Mouse (Mus musculus): ENCODE results near the gene Pde6b. TPM values are rescaled to one million over a fixed set of nuclear protein-coding genes. Genes with fewer than 3 reads are reported as not detected.

The Pde6b gene
- not detected in 2 replicates for total RNA-seq (2014; fragmentation: Nextera tagmentation)
- not detected in 2 replicates for total RNA-seq (2017)

DNA sequence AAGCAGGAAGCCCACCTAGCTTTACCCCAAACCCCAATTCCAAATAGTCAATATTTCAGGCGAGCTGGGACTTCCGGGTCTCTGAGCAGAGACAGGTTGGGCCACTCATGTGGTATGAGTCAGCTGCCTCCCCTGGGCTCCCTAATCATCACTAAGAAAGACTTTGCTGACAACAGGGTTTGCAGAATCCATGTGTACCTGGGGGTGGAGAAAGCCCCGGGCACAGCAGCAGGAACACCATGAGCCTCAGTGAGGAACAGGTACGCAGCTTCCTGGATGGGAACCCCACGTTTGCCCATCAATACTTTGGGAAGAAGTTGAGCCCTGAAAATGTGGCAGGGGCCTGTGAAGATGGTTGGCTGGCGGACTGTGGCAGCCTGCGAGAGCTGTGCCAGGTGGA lies at the start of gene Pde6b:
TSS of gene Pde6b (plus strand) at position 191 of the 400 bp plus-strand sequence.
- no peak for ATAC-seq (replicated peaks; ENCODE audit: poor library complexity, severe bottlenecking)

DNA sequence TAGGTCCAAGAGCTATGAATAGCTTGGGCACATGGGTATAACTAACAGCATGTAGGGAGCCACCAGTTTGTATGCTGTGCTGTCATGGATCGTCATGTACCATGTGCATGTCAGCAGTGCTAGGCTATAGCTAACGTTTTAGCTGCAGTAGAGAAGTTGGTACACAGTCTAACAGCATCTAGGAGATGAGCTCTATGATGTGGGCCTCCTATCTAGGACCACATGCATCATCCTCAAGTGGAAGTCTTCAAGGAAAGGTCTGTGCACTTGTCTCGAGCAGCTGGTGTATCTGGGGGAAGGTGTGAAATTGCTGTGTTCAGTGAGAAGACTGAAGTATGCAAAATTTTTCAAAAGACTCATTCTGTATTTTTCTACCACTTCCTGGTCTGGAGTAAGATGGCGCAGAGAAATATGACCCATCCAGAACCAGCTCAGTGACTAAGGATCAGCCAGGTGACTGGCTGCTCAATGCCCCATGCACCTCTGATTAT lies 44.5 kb upstream of the Pde6b start:
- no peak for ATAC-seq (replicated peaks; ENCODE audit: poor library complexity, severe bottlenecking)

DNA sequence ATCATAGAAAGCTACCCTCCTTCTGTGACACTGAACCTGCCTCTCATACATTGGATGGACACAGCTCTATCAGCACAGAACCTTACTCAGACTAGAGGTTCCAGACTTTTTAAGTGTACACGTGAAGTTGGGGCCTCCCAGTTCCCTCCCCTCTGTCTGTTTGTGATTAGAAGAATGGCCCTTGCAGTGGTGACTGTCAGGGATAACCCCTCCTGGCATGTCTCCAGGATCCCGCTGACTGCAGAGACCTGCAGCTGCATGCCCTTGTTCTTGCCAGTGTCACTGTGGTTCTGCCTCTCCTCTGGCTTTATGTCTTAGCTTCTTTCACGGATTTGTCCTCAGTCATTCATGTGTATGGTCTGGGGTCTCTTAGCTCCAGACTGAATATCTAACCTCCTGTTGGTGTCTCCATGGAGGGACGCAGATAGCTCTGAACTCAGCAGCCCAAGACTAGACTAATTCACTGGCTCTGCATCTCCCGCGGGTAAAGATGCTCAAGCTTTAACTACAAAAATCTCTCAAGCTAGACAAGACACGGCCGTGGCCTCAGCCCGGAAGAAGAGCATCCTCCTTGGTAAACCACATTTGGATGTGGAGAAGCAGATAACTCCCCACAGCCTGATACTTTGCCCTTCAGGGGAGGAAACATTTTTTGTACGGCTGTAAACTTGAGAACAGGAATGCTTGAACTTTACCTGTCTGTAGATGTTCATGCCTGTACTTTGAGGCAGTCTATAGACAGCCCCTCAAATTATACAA lies 42.7 kb upstream of the Pde6b start:
- no peak for ATAC-seq (replicated peaks; ENCODE audit: poor library complexity, severe bottlenecking)

DNA sequence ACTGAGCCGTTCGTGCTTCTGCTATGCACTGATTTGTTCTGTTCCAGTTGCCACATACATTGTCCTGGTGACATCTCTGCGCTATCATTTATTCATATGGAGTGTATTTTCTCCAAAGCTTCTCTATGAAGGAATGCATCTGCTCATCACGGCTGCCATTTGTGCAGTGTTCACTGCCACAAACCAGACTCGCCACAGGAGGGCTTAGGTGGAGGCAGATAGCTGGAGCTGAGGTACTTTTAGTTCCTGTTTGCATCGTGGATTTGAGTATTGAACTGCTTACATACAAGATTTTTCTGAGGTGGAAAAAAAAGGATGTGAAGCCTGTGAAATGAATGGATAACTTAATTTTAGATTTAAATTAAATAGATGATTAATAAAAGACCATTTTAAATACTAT lies 40.3 kb upstream of the Pde6b start:
- no peak for ATAC-seq (replicated peaks; ENCODE audit: poor library complexity, severe bottlenecking)

DNA sequence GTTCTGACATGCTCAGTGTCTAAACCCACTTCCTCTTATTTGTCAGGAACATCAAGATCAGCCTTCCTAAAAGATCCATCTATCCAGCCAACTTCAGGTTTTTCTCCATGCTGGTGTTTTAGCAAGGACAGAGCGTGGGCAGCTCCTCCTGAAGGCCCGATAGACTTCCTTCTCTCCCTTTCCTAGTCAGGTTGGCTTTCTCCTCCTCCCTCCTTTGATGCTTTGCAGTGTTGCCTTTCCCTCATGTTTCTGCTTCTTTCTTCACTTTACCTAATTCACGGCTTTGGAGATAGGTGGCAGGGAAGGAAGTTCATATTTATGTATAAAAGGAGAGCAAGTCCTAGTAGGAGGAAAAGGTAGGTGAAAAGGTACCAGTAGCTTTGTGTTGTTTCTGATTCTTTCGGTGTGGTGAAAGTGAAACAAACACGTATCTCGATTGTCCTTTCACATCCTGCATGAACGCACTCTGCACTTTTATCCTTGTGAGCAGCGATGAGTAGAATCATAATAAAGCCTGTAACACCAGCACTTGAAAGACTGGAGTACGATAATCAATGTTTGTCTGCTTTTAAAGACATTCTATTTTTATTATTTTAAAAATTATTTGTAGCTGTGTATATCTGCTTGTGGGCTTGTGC lies 38.6 kb upstream of the Pde6b start:
- ATAC-seq (replicated peaks; ENCODE audit: poor library complexity, severe bottlenecking): no peak

DNA sequence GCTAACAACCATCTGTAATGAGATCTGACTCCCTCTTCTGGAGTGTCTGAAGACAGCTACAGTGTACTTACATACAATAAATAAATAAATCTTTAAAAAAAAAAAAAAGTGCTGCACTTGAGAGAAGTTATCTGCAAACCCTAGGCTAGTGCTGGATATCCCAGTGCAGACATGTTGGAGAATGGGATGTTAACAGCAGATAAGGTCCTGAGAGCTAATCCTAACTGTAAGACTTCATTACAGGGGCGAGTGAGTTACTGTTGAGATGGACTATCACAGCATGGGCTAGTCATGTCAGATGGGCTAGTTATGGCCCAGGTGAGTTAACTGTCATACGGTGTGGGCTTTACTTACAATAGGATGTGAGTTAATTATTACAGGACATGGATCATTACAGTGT lies 34.1 kb upstream of the Pde6b start:
- ATAC-seq (replicated peaks; ENCODE audit: poor library complexity, severe bottlenecking): no peak

DNA sequence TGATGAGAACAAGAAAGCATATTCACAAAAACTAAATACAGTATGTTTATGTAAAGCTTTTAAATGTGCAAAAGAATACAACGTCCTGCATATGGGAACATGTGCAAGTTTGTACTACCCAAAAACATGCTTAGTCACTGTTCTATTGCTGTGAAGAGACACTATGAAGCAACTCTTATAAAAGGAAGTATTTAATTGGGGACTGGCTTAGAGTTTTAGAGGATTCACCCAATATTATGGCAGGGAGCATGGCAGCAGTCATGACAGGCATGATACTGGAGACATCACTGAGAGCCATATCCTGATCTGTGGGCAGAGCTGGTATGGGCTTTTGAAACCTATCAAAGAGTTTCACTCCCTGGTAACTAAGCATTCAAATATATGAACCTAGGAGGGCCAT lies 30.3 kb upstream of the Pde6b start:
- peak; percentile 66 for ATAC-seq (replicated peaks; ENCODE audit: poor library complexity, severe bottlenecking)

DNA sequence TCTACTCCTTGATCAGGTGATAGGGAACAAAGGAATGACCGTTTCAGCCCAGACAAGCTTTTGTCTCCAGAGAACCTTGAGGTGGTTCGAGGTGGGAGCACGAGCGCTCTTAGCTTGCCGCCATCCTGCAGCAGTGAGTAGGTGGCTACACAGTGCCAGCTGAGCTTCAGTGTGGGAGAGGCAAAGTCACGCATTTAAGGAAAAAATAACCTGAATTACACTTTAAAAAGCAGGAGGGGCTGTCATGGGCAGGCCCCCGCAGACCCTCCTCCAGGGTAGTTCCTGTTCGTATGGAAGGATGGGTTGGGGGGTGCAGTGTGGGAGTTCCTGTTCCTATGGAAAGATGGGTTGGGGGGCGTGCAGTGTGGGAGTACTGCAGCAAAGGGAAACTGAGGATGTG lies 28.7 kb upstream of the Pde6b start:
- ATAC-seq (replicated peaks; ENCODE audit: poor library complexity, severe bottlenecking): no peak

DNA sequence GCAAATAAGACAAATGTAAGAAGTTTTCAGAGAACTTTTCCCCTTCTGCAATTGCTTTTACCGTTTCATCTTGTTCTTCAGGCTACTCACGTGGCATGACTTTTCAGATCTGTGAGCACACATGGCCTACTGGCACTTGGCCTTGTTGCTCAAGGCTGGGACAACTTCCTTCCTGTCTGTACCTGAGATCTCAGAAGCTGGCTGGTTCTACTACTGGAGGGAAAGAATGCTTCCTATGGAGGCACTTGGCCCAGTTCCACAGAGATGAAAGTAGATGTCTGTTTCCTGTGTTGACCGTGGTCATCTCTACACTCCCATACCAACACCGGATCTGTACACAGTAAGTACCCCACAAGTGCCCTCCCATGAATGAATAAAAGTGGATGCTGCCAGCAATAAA lies 28.0 kb upstream of the Pde6b start:
- ATAC-seq (replicated peaks; ENCODE audit: poor library complexity, severe bottlenecking): peak; percentile 23; the same call in 1 of the 2 replicates

DNA sequence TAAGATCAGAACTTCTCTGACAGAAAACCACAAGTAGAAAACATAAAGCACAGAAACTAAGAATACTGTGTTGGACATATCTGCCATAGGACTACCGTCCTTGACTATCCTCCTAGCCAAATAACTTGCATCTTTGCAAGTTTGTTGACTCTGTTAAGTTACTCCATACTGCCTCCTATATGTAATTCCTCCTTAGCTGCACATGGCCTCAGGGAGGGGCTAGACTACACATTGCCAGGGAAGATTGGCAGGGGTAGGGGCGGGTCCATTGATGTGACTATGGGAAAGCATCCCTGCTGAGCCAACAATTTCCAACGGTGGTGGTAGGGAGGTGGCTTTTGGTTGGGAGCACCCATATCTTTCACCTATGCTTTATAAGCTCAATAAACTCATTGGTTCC lies 25.9 kb upstream of the Pde6b start:
- peak; percentile 36 for ATAC-seq (replicated peaks; ENCODE audit: poor library complexity, severe bottlenecking)

DNA sequence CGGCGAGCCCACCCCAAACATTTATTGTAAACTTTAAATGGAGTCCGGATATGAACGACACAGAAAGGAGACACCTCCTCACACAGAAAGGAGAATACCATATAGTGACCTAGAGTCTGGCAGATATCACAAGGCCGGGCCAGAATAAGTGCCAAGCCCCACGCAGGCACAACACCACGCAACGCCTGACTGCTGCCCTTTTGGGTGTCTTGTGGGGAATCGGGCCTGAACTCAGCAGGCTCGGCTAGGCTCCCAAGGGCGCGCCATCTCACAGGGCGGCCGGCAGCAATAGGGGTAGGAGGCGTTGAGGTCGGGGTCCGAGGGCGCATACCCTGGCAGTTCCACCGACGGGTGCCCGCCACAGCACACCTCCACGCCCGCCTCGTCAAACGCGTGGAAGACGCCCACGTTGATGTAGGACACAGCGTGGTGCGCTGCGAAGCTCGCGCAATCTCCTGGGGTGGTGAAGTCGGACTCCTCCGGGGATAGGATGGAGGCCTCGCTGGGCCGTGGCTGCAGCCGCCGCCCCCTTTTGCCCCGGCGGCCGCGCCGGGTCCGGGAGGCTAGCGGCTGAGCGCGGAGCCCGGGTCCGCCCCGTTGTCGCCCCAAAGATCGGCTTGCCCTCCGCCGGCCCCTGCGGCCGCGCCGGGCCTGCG lies 21.7 kb upstream of the Pde6b start:
- peak; percentile 33; the same call in 1 of the 2 replicates for ATAC-seq (replicated peaks; ENCODE audit: poor library complexity, severe bottlenecking)

DNA sequence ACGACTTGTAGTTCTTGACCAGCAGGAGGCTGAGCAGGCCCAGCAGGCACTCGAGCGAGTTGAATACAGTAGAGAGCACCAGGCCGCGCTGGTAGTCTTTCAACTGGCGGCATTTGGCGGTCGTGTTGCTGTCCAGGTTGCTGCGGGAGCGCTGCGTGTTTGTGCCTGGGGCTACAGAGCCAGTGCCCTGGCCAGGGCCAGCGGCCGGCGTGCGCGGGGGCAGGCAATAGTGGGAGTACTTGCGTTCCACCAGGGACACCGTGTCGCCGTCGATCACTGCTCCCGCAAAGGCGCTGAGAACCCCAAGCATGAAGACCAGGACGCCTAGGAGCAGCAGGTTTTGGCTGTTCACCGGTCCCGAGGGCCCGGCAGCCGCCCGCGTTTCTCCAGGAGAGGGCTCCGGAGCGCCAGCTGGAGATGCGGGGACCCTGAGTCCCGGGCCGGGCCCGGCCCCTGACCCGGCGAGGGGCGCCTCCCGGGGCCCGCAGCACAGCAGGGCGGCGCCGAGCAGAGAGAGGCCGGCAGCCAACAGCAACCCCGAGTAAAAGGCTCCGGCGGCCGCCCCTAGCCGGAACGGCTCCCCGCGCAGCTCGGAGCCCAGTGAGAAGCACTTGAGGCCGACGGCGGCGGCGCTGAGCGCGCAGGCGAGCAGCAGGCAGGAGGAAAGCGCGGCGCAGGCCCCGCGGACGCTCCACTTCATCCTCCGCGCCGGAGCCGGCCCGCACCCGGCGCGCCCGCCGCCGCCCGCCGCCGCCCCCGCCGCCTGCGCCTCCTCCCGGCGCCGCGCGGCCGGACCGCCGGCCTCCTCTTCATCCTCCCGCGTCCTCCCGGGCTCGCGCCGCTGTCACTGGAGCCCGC lies 21.0 kb upstream of the Pde6b start:
- no peak; the same call in none of the 2 replicates for ATAC-seq (replicated peaks; ENCODE audit: poor library complexity, severe bottlenecking)

DNA sequence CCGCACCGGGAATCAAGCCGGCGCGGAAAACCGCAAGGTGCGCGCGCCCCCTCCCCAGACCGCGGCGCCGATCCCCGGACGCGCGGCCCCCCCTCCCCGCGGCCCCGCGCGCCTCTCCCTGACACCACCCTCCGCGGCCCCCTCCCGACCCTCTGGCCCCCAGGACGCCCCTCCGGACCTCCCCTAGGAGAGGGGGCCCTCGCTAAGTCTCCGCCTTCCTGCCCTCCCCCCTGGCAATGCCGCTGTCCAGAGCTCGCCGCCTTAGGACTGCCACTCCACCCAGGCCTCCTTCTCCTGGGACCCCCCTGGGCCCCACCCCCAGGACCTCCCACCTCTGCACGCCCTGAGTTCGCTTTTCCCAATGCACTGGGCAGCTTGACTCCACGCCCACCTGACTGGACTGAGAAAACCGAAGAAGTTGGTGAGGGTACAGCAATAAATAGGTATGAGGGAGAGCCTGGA lies 20.3 kb upstream of the Pde6b start, which contains the start of gene Gm42517:
TSS of gene Gm42517 (minus strand) at position 52 of the 462 bp plus-strand sequence.
- no peak for ATAC-seq (replicated peaks; ENCODE audit: poor library complexity, severe bottlenecking)

DNA sequence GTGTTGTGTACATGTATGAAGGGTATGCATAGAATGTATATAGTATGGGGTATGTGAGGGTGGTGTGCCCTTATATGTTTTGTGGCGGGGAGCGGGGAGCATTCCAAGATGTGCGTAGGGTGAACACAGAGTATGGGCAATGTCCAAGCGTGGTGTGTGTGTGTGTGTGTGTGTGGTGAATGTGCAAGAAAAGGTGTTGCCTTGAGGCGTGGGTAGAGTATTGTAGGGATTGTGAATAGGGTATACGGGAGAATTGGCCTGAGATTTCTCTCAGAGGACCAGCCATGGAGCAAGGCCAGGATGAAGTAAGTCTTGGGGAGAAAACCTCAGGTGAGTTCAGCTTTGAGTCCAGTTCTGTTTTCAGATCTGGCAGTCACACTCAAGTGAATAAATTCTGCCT lies 19.7 kb upstream of the Pde6b start:
- no peak for ATAC-seq (replicated peaks; ENCODE audit: poor library complexity, severe bottlenecking)

DNA sequence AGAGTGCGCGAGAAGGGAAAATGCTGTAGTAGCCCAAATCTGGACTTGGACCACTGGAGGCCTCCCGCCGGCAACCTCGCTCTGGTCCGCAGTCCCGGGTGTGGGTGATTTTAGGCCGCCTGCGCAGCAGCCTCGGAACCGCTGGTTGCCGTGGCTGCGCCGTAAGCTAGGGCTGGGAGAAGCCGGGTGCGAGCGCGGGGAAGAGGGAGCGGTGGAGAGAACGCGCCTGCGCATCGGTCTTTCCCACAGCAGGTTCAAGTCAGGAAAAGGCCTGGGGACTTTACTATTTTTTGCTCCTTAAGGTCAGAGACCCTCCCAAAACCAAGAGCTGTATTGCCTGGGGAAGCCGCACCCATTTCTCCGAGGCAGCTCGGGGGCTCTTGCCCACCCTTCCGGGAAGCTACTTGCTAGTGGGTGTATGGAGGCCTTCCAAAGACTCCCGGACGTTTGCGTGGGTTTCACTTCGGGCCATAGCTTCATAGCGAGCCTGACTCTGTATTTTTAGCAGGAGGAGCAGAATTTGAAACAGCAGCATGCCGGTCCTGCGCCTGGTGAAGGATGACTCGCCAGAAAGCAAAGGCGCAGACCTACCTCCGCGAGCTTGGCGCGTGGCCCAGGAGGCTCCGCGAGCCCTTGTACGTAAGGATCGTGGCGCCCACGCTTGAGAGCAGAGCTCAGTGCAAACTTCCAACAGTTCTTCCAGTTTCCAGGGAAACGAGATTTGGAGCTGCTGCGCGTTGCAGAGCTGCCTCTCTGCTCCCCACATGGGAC lies 19.2 kb upstream of the Pde6b start:
- peak; percentile 22 for ATAC-seq (replicated peaks; ENCODE audit: poor library complexity, severe bottlenecking)

DNA sequence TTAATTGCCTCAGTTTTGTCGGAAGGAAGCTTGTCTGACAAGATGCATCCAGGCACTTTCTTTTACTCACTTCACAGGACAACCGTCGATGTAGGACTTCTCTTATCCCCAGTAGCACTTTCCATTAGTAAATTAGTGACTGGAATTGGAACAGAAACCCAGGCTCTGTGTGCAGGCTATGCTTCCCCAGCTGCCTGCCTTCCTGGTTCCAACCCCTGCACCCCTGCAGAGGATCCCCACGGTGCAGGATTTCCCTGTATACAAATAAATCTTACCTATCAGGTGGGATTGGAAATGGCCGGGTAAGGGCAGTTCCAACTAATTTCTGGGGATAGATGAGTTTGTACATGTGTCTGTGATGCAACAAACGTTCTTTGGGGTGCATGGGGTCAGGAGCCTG lies 18.2 kb upstream of the Pde6b start:
- ATAC-seq (replicated peaks; ENCODE audit: poor library complexity, severe bottlenecking): no peak

DNA sequence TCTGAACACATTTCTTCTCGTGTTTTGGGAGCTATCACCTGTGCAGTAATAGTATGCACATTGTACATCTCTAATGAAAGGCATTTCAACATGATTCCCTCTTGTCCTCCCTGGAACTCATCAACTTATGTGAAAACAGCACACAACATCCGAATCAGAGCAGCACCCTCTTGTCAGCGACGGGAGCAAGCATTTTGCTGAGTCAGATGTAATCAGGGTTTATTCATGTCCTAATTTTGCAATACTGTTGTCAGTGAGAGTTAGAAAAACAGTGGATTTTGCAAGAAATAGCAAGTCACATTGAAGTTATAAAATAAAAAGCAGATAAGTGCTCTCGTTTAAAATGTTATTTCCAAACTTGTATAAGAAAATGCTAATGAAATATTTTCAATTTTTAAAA lies 14.1 kb upstream of the Pde6b start:
- ATAC-seq (replicated peaks; ENCODE audit: poor library complexity, severe bottlenecking): 0 out of 2 replicates have a peak, but pooled peaks have one; percentile 13

DNA sequence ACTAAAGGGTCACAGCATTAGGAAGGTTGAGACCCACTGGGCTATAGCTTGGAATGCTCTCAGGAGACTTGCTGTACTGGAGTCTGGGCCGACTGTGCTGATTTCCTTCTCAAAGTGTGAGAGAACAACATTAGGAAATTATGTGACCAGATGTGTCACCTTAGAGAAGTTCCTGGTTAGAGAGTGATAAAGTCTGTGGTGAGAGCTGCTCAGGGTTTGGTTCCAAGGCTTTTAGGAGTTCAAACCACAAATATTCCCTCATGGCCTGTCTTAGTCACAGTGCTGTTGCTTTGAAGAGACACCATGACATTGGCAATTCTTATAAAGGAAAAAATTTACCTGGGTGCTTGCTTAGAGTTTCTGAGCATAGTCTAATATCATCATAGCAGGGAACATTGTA lies 12.1 kb upstream of the Pde6b start:
- peak; percentile 35; the same call in 1 of the 2 replicates for ATAC-seq (replicated peaks; ENCODE audit: poor library complexity, severe bottlenecking)

DNA sequence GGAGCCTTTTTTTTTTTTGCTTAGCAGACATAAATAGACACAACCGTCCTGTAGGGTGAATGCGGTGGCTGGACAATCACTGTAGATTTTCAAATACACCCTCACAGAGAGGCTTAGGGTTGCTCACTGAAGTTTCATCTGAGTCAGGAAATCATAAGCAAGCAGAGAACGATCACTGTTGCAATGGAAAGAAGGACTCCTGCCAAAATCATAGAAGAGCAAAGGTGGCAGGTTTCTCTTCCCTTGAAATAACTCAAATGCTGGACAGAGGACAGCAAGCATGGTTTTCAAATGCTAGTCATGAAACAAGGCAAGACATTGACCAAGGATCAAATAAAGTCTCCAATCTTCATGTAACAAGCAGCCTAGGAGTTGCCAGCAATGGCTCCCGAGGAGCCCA lies 9.8 kb upstream of the Pde6b start:
- no peak for ATAC-seq (replicated peaks; ENCODE audit: poor library complexity, severe bottlenecking)
